Mouse (Mus musculus) heart, embryonic 16.5 days (tissue): Measurements from ENCODE around the gene Itgb3bp. TPM values are rescaled to one million over a fixed set of nuclear protein-coding genes. Genes with fewer than 3 reads are reported as not detected.

Experiments used
- ATAC-seq: fragments of 200-750 bp; cut with Nextera tagmentation; replicated peaks from 2 replicates; pipeline ENCODE4 v1.8.0; 2017; ENCODE audit warnings: moderate number of reproducible peaks; ENCODE audit not compliant: insufficient read depth, low FRiP score; ENCODE audit errors: extremely low read depth
- H3K27ac ChIP-seq: fragments of 300-500 bp; sonication (generic); 2 replicates; pipeline ENCODE4 v1.5.1; 2014; ENCODE audit warnings: mild to moderate bottlenecking, low read length, control low read depth, moderate library complexity
- H3K27me3 ChIP-seq: fragments of 300-500 bp; sonication (generic); 2 replicates; pipeline ENCODE4 v1.6.1; 2014; ENCODE audit warnings: low read length, mixed read lengths; ENCODE audit not compliant: control insufficient read depth, insufficient read depth
- H3K36me3 ChIP-seq: fragments of 300-500 bp; sonication (generic); 2 replicates; pipeline ENCODE4 v1.6.1; 2014; ENCODE audit not compliant: control insufficient read depth, insufficient read depth
- H3K4me1 ChIP-seq: fragments of 300-500 bp; sonication (generic); 2 replicates; pipeline ENCODE4 v1.6.1; 2014; ENCODE audit warnings: low read length, mixed read lengths; ENCODE audit not compliant: control insufficient read depth, insufficient read depth
- H3K4me2 ChIP-seq: fragments of 300-500 bp; sonication (generic); 2 replicates; pipeline ENCODE4 v1.6.1; 2014; ENCODE audit warnings: low read depth, mild to moderate bottlenecking, control low read depth, low read length
- H3K4me3 ChIP-seq: fragments of 300-500 bp; sonication (generic); 2 replicates; pipeline ENCODE4 v1.5.1; 2014; ENCODE audit warnings: mild to moderate bottlenecking, control low read depth, low read length
- H3K9ac ChIP-seq: fragments of 300-500 bp; sonication (generic); 2 replicates; pipeline ENCODE4 v1.6.1; 2014; ENCODE audit warnings: low read length, control low read depth
- H3K9me3 ChIP-seq: fragments of 300-500 bp; sonication (generic); replicated peaks from 2 replicates; pipeline ENCODE4 v1.6.1; 2016; ENCODE audit warnings: low read length; ENCODE audit not compliant: control insufficient read depth
- WGBS: fragments of 180-500 bp; shearing (Covaris S2); extraction: QIAGEN DNeasy Blood & Tissue Kit; methylation state at CpG from one replicate; pipeline ENCODE4 v1.1.7; 2014; 5-methylcytosine and 5-hydroxymethylcytosine counted together
- polyA plus RNA-seq: library from polyadenylated mRNA; unstranded; fragments of >200 nt; fragmentation: Nextera tagmentation; extraction: Ambion mirVana; gene quantifications from 2 replicates; pipeline ENCODE4 v1.2.1, GENCODE M21; 2015

Gene Itgb3bp
- polyA plus RNA-seq, 1 experiment from 2014 or later: 31.9 TPM

- H3K9me3 ChIP-seq: peaks cover 3% of the 10 kb centered on the region; the same call in 1 of the 2 replicates
- ATAC-seq: no peak
- H3K27me3 ChIP-seq: no peaks in the 10 kb centered on the region
- H3K4me1 ChIP-seq: no peaks in the 10 kb centered on the region
- peaks cover 23% of the 10 kb centered on the region; the same call in 1 of the 2 replicates for H3K36me3 ChIP-seq
- H3K4me3 ChIP-seq: no peak overlapping the region
- H3K9ac ChIP-seq: no peak overlapping the region
- WGBS: 88% methylated on average over 4 of the region's 4 CpGs
- H3K27ac ChIP-seq: no peak overlapping the region
- H3K4me2 ChIP-seq: no peak overlapping the region
Observed at GRCm38 (mm10) chr4:99724331-99724730, 205.3 kb downstream of the Itgb3bp start.

GRCm38 (mm10) chr4:99717905-99718304 lies 211.7 kb downstream of the Itgb3bp start:
- Histone ChIP-seq H3K27me3 (no peaks in the 10 kb centered on the region), H3K4me1 (0 out of 2 replicates have a peak, but pooled peaks cover 4% of the 10 kb centered on the region), H3K4me2 (no peak overlapping the region), H3K4me3 (no peak overlapping the region), H3K9me3 (no peaks in the 10 kb centered on the region), H3K9ac (no peak overlapping the region), H3K36me3 (peaks cover 4% of the 10 kb centered on the region; the same call in 1 of the 2 replicates), H3K27ac (no peak overlapping the region)
- no peak for ATAC-seq
- 61% methylated on average over 4 of the region's 4 CpGs for WGBS

- Histone ChIP-seq H3K27ac (peak overlapping the region; percentile 74), H3K36me3 (peaks cover 4% of the 10 kb centered on the region; the same call in 1 of the 2 replicates), H3K27me3 (no peaks in the 10 kb centered on the region), H3K9ac (peak overlapping the region; percentile 93), H3K4me3 (peak overlapping the region; percentile 87), H3K9me3 (no peaks in the 10 kb centered on the region), H3K4me2 (peak overlapping the region; percentile 87), H3K4me1 (0 out of 2 replicates have a peak, but pooled peaks cover 4% of the 10 kb centered on the region)
- peak; percentile 34 for ATAC-seq
- 25% methylated on average over 25 of the region's 25 CpGs for WGBS
Observed at GRCm38 (mm10) chr4:99715783-99716416, 213.7 kb downstream of the Itgb3bp start.

Other genes with a start within 250 kb of the Itgb3bp start
- 9.2 and 10.1 TPM in 2 replicates for gene Alg6, start 214.1 kb downstream of the Itgb3bp start, polyA plus RNA-seq
- 7.4 and 8.0 TPM in 2 replicates for gene Efcab7, start 100.6 kb downstream of the Itgb3bp start, polyA plus RNA-seq
- 291 and 294 TPM in 2 replicates for gene Pgm1, start 399 bp downstream of the Itgb3bp start, polyA plus RNA-seq
- gene Ror1, start 166.0 kb upstream of the Itgb3bp start, polyA plus RNA-seq: 10.7 and 13.0 TPM in 2 replicates